Mouse (Mus musculus): Measurements from ENCODE around the gene Vmn1r155. TPM values are rescaled to one million over a fixed set of nuclear protein-coding genes. Genes with fewer than 3 reads are reported as not detected.
"Not testable (repeated sequence)": the region's sequence is repeated elsewhere in the genome, so short reads cannot be mapped to it uniquely, and the experiment has no call there.

The Vmn1r155 gene
- not detected in 2 replicates for polyA plus RNA-seq (2012; rRNA removed)

GRCm38 (mm10) chr7:22657718-22658117 lies at the start of gene Vmn1r155:
Vmn1r155 (plus strand) TSS chr7:22658018.
- DNase-seq (ENCODE audit: low read depth), result not testable (repeated sequence)

GRCm38 (mm10) chr7:22692217-22692616 lies 34.4 kb downstream of the Vmn1r155 start, which contains the start of gene Gm8693:
Gm8693 (minus strand) TSS chr7:22692317.
- DNase-seq (ENCODE audit: low read depth), result not testable (repeated sequence)

Other genes with a start within 250 kb of the Vmn1r155 start
- not detected in 2 replicates for gene Vmn1r148, start 244.4 kb upstream of the Vmn1r155 start, polyA plus RNA-seq (2012; rRNA removed)
- gene Vmn1r149, start 219.8 kb upstream of the Vmn1r155 start, polyA plus RNA-seq (2012; rRNA removed), result not detected in 2 replicates
- gene Gm10665, start 193.9 kb upstream of the Vmn1r155 start, polyA plus RNA-seq (2012; rRNA removed), result not detected in 2 replicates
- not detected in 2 replicates for gene Vmn1r151, start 158.3 kb upstream of the Vmn1r155 start, polyA plus RNA-seq (2012; rRNA removed)
- gene Vmn1r152, start 135.1 kb upstream of the Vmn1r155 start, polyA plus RNA-seq (2012; rRNA removed), result not detected in 2 replicates
- gene Gm8677, start 123.1 kb upstream of the Vmn1r155 start, polyA plus RNA-seq (2012; rRNA removed), result not detected in 2 replicates
- gene Gm4201, start 92.7 kb upstream of the Vmn1r155 start, polyA plus RNA-seq (2012; rRNA removed), result not detected in 2 replicates
- gene Gm4565, start 69.9 kb upstream of the Vmn1r155 start, polyA plus RNA-seq (2012; rRNA removed), result not detected in 2 replicates
- not detected in 2 replicates for gene Gm8693, start 34.3 kb downstream of the Vmn1r155 start, polyA plus RNA-seq (2012; rRNA removed)
- gene Gm4567, start 61.7 kb downstream of the Vmn1r155 start, polyA plus RNA-seq (2012; rRNA removed), result not detected in 2 replicates
- gene Vmn1r157, start 103.7 kb downstream of the Vmn1r155 start, polyA plus RNA-seq (2012; rRNA removed), result not detected in 2 replicates
- gene Vmn1r158, start 132.8 kb downstream of the Vmn1r155 start, polyA plus RNA-seq (2012; rRNA removed), result not detected in 2 replicates
- not detected in 2 replicates for gene Vmn1r159, start 185.6 kb downstream of the Vmn1r155 start, polyA plus RNA-seq (2012; rRNA removed)
- not detected in 2 replicates for gene Vmn1r160, start 213.2 kb downstream of the Vmn1r155 start, polyA plus RNA-seq (2012; rRNA removed)

Data from brain, embryonic 14.5 days (tissue).